Mouse (Mus musculus) liver, embryonic 12.5 days (tissue): ENCODE data around the gene Klhdc1. TPM values are rescaled to one million over a fixed set of nuclear protein-coding genes. Genes with fewer than 3 reads are reported as not detected.

Source experiments
- ATAC-seq: fragments of 200-750 bp; cut with Nextera tagmentation; 2 replicates; pipeline ENCODE4 v1.8.0; 2017; ENCODE audit warnings: moderate number of reproducible peaks, mild to moderate bottlenecking, moderate library complexity
- H3K27ac ChIP-seq: fragments of 300-500 bp; sonication (generic); 2 replicates; pipeline ENCODE4 v1.5.1; 2016; ENCODE audit warnings: mild to moderate bottlenecking
- H3K27me3 ChIP-seq: fragments of 300-500 bp; sonication (generic); replicated peaks from 2 replicates; pipeline ENCODE4 v1.6.1; 2016; ENCODE audit warnings: mild to moderate bottlenecking, moderate library complexity
- H3K36me3 ChIP-seq: fragments of 300-500 bp; sonication (generic); 2 replicates; pipeline ENCODE4 v1.6.1; 2016; ENCODE audit warnings: mild to moderate bottlenecking, moderate library complexity
- H3K4me1 ChIP-seq: fragments of 300-500 bp; sonication (generic); 2 replicates; pipeline ENCODE4 v1.6.1; 2016
- H3K4me2 ChIP-seq: fragments of 300-500 bp; sonication (generic); 2 replicates; pipeline ENCODE4 v1.6.1; 2016; ENCODE audit warnings: mild to moderate bottlenecking, moderate library complexity
- H3K4me3 ChIP-seq: fragments of 300-500 bp; sonication (generic); 2 replicates; pipeline ENCODE4 v1.5.1; 2016; ENCODE audit warnings: mild to moderate bottlenecking, moderate library complexity
- H3K9ac ChIP-seq: fragments of 300-500 bp; sonication (generic); 2 replicates; pipeline ENCODE4 v1.6.1; 2016; ENCODE audit warnings: mild to moderate bottlenecking, moderate library complexity
- H3K9me3 ChIP-seq: fragments of 300-500 bp; sonication (generic); replicated peaks from 2 replicates; pipeline ENCODE4 v1.6.1; 2016; ENCODE audit warnings: mild to moderate bottlenecking, moderate library complexity
- WGBS: fragments of 180-500 bp; shearing (Covaris S2); methylation state at CpG from one replicate; pipeline ENCODE4 v1.1.7; 2016; ENCODE audit not compliant: insufficient replicate concordance; 5-methylcytosine and 5-hydroxymethylcytosine counted together
- polyA plus RNA-seq: library from polyadenylated mRNA; unstranded; fragments of >200 nt; fragmentation: Nextera tagmentation; extraction: Ambion mirVana; gene quantifications from 2 replicates; pipeline ENCODE4 v1.2.1, GENCODE M21; 2016

Gene Klhdc1
- polyA plus RNA-seq, 1 experiment from 2014 or later: 5.0 TPM

DNA sequence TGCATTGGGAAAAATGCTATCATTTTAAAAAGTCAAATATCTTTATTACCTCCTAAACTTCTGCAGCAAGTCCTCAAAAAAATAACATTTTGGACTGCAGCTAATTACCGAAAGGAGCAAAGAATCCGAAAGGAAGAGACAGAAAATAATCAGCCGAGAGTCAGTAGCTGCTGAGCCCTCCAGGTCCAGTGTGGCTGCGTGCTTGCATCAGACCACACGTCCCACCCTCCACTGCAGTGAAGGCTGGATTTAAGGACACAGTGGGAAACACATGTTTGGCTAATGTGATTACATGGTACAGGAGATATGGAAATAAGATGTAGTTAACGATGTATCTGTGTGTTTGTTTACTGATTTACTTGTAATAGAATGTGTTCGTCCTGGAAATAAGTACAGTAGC lies 42.2 kb downstream of the Klhdc1 start:
- Histone ChIP-seq H3K4me2 (no peak overlapping the region), H3K27ac (no peak overlapping the region), H3K4me1 (peaks cover 22% of the 10 kb centered on the region), H3K4me3 (no peak overlapping the region), H3K27me3 (no peaks in the 10 kb centered on the region), H3K9ac (no peak overlapping the region), H3K36me3 (no peaks in the 10 kb centered on the region), H3K9me3 (no peaks in the 10 kb centered on the region)
- WGBS: 77% methylated on average over 7 of the region's 7 CpGs
- ATAC-seq: no peak

DNA sequence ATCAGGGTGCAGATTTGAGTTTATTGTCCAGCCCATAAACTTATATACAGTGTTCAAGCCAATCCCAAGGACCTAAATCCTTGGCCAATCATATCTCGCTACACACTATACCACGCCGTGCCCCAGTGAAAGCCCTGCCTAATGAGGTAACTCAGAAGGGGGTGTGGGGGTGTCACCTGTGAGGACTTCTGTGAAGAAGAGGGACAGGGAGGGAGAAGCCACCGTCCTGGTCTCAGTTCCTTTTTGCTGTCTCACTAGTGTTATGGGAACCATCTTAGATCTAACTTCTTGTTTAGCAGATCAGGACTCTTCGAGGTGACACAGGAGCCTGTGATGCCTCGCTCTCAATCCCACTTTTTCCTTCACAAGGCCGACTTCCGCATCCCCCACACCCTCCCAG lies 46.6 kb downstream of the Klhdc1 start:
- H3K4me3 ChIP-seq: no peak overlapping the region
- H3K9ac ChIP-seq: no peak overlapping the region
- ATAC-seq: no peak
- no peaks in the 10 kb centered on the region for H3K27me3 ChIP-seq
- H3K27ac ChIP-seq: 0 out of 2 replicates have a peak overlapping the region, but pooled peaks have one; percentile 17
- no peaks in the 10 kb centered on the region for H3K9me3 ChIP-seq
- H3K4me1 ChIP-seq: peaks cover 38% of the 10 kb centered on the region
- H3K36me3 ChIP-seq: no peaks in the 10 kb centered on the region
- 77% methylated on average over 8 of the region's 8 CpGs for WGBS
- H3K4me2 ChIP-seq: no peak overlapping the region

DNA sequence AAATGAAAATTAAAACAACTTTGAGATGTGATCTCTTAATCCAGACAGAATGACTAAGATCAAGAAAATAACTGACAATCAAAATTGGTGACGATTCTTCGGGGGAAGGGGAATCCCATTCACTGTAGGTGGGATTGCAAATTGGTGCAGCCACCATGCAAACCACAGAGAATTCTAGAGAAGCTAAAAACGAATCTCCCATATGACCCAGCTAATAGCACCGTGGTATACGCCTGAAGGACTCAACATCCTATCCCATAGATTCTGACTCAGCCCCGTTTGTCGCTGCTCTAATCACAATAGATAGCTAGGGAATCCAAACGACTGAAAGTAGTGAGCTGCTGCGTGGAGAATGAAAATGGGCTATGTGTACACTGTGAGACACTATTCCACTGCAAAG lies 47.7 kb downstream of the Klhdc1 start:
- Histone ChIP-seq H3K27me3 (no peaks in the 10 kb centered on the region), H3K4me1 (peaks cover 49% of the 10 kb centered on the region), H3K27ac (no peak overlapping the region), H3K4me2 (no peak overlapping the region), H3K9ac (no peak overlapping the region), H3K9me3 (no peaks in the 10 kb centered on the region), H3K36me3 (no peaks in the 10 kb centered on the region), H3K4me3 (no peak overlapping the region)
- WGBS: 68% methylated on average over 9 of the region's 9 CpGs
- ATAC-seq: no peak

DNA sequence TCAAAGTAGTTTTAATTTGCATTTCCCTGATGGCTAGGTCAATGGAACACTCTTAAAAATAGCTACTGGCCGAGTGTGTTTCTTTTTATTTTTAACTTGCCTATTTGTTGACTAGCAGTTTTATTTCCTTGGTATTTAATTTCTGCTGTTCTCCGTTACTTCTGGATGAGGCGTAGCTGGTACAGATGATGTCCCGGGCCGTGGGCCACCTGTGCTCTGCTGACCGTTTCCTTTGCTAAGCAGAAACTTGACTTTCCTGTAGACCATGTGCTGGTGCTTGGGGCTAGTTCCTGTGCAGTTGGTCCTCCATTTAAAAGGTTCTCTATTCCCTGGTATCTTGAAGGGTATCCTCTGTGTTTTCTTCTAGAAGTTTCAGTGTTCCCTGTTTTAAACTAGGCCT lies 51.4 kb downstream of the Klhdc1 start:
- Histone ChIP-seq H3K27me3 (no peaks in the 10 kb centered on the region), H3K27ac (peak overlapping the region; percentile 73), H3K36me3 (no peaks in the 10 kb centered on the region), H3K4me3 (no peak overlapping the region), H3K9ac (no peak overlapping the region), H3K4me1 (peaks cover 68% of the 10 kb centered on the region), H3K9me3 (no peaks in the 10 kb centered on the region), H3K4me2 (no peak overlapping the region)
- WGBS: 84% methylated on average over 6 of the region's 6 CpGs
- ATAC-seq: no peak

DNA sequence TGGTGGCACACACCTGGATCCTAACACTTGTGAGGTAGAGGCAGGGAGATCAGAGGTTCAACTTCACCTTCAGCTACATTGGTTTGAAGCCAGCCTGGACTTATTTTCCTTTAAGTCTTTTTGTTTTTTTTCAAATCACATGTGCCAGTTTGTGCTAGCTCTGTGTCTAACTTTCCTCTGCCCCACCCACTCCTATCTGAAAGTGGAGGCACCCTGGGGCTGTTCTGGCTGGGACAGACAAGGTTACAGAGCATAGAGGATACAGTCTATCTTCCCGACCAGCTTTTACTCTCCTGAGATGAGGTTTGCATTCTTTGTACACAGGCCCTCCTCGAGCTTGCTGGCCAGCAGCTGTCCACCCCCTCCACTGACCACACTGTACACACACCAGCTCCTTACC lies 52.8 kb downstream of the Klhdc1 start:
- Histone ChIP-seq H3K27ac (peak overlapping the region; percentile 96), H3K9me3 (no peaks in the 10 kb centered on the region), H3K27me3 (no peaks in the 10 kb centered on the region), H3K4me2 (peak overlapping the region; percentile 62), H3K36me3 (peaks cover 5% of the 10 kb centered on the region), H3K4me3 (peak overlapping the region; percentile 18), H3K4me1 (peaks cover 73% of the 10 kb centered on the region), H3K9ac (peak overlapping the region; percentile 68)
- peak; percentile 93 for ATAC-seq
- WGBS: 22% methylated on average over 2 of the region's 2 CpGs

DNA sequence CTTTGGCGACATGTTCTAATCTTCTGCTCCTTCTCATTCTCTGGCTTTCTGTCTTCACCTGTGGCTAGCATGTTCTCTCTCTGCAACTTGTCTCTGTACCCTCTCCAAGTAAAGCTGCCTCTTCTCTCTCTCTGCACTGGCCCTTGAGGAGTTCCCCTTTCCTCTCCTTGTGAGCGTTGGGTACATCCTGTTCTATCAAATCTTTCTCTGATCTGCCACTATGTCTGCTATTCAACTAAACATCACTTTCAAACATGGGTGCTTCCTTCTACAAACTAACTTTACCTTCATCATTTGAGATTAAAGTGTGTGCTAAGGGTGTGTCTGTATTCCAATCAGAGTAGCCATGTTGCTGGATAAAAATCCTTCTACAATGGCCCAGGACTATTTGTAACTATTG lies 54.0 kb downstream of the Klhdc1 start:
- Histone ChIP-seq H3K9me3 (no peaks in the 10 kb centered on the region), H3K4me3 (no peak overlapping the region), H3K36me3 (peaks cover 8% of the 10 kb centered on the region), H3K4me1 (peaks cover 79% of the 10 kb centered on the region), H3K9ac (no peak overlapping the region), H3K27me3 (no peaks in the 10 kb centered on the region), H3K4me2 (peak overlapping the region; percentile 62), H3K27ac (peak overlapping the region; percentile 96)
- 55% methylated on average over 2 of the region's 2 CpGs for WGBS
- no peak for ATAC-seq

GRCm38 (mm10) chr12:69295651-69296050 lies 54.7 kb downstream of the Klhdc1 start:
- no peaks in the 10 kb centered on the region for H3K9me3 ChIP-seq
- H3K9ac ChIP-seq: peak overlapping the region; percentile 98
- peak overlapping the region; percentile 96 for H3K27ac ChIP-seq
- peaks cover 78% of the 10 kb centered on the region for H3K4me1 ChIP-seq
- peaks cover 16% of the 10 kb centered on the region for H3K36me3 ChIP-seq
- H3K4me2 ChIP-seq: peak overlapping the region; percentile 85
- WGBS: 69% methylated on average over 4 of the region's 4 CpGs
- H3K27me3 ChIP-seq: no peaks in the 10 kb centered on the region
- ATAC-seq: no peak
- H3K4me3 ChIP-seq: peak overlapping the region; percentile 97; the same call in 1 of the 2 replicates

- H3K36me3 ChIP-seq: peaks cover 25% of the 10 kb centered on the region
- H3K4me1 ChIP-seq: peaks cover 71% of the 10 kb centered on the region
- H3K27me3 ChIP-seq: no peaks in the 10 kb centered on the region
- H3K27ac ChIP-seq: peak within 1 kb of the TSS; percentile 96
- ATAC-seq: peak; percentile 67
- H3K4me2 ChIP-seq: peak within 1 kb of the TSS; percentile 85
- H3K4me3 ChIP-seq: peak within 1 kb of the TSS; percentile 97
- H3K9ac ChIP-seq: peak within 1 kb of the TSS; percentile 98
- WGBS: under 1% methylated on average over 98 of the region's 98 CpGs
- no peaks in the 10 kb centered on the region for H3K9me3 ChIP-seq
Measured at GRCm38 (mm10) chr12:69296511-69297410, 55.8 kb downstream of the Klhdc1 start, which contains the start of gene Klhdc2. Gene Klhdc2 (plus strand): TSS chr12:69296681.

DNA sequence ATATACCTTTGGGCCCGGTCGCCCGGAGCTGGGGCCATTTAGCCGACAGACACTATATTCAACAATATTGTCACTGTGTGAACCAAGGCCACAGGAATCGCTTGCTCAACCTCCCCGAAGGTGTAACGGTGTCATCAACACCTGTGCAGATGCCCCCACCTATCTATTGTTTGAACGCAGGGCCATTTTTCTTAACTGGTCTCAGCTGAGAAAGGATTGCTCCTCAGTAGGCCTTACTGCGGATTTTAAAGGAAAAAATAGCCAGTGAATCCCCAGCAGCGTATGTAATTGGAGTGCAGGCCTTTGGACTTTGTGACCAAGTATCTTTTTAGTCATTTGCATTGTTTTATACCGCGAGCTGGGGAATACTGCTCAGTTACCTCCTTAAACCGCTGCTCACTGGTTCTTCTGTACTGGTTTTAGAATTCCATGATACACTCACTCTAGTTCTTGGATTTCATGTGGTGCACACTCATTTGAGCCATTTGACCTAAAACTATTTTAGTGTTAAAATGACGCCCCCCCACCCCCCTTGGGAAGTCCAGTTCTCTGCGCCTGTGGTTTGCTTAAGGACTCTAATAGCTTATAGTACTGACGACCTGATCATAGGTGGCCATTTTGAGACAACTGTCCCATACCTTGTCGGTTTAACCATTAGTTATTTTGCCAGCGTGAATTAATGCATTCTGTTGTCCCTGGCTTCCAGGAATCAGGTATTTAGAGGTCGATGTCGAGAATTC lies 56.6 kb downstream of the Klhdc1 start:
- ATAC-seq: no peak
- Histone ChIP-seq H3K4me3 (peak overlapping the region; percentile 97), H3K27me3 (no peaks in the 10 kb centered on the region), H3K9ac (peak overlapping the region; percentile 98), H3K9me3 (no peaks in the 10 kb centered on the region), H3K4me2 (peak overlapping the region; percentile 85), H3K4me1 (peaks cover 64% of the 10 kb centered on the region), H3K36me3 (peaks cover 34% of the 10 kb centered on the region), H3K27ac (peak overlapping the region; percentile 96)
- WGBS: 18% methylated on average over 20 of the region's 20 CpGs

GRCm38 (mm10) chr12:69298281-69298680 lies 57.3 kb downstream of the Klhdc1 start:
- no peaks in the 10 kb centered on the region for H3K9me3 ChIP-seq
- WGBS: 81% methylated on average over 4 of the region's 4 CpGs
- H3K4me2 ChIP-seq: peak overlapping the region; percentile 85
- no peaks in the 10 kb centered on the region for H3K27me3 ChIP-seq
- H3K9ac ChIP-seq: peak overlapping the region; percentile 98
- H3K4me1 ChIP-seq: peaks cover 59% of the 10 kb centered on the region
- H3K4me3 ChIP-seq: peak overlapping the region; percentile 97
- ATAC-seq: no peak
- peaks cover 41% of the 10 kb centered on the region for H3K36me3 ChIP-seq
- peak overlapping the region; percentile 96 for H3K27ac ChIP-seq

DNA sequence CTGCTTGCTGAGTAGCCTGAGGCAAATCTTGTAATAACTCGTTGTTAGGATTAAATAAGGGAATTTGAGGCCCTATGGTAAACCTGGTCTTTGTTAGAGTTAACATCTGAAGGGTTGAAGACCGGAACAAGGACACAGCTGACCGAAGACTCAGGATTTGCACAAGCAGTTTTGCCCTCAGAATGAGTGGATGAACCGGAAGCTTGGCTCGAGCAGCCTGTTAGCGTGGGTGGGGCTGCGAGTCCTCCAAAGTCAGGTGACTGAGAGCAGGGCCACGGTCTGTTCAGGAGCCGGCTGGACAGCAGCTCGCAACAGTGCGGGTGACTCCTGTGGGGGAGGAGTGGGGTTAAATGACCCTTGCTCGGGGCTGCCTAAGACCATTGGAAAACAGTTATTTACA lies 58.3 kb downstream of the Klhdc1 start:
- peak overlapping the region; percentile 97 for H3K4me3 ChIP-seq
- H3K9ac ChIP-seq: peak overlapping the region; percentile 98
- peaks cover 50% of the 10 kb centered on the region for H3K36me3 ChIP-seq
- WGBS: 57% methylated on average over 12 of the region's 12 CpGs
- H3K9me3 ChIP-seq: no peaks in the 10 kb centered on the region
- H3K4me1 ChIP-seq: peaks cover 49% of the 10 kb centered on the region
- ATAC-seq: peak; percentile 20; the same call in 1 of the 2 replicates
- peak overlapping the region; percentile 96 for H3K27ac ChIP-seq
- H3K4me2 ChIP-seq: peak overlapping the region; percentile 85
- H3K27me3 ChIP-seq: no peaks in the 10 kb centered on the region

- no peak for ATAC-seq
- WGBS: 87% methylated on average over 3 of the region's 3 CpGs
- Histone ChIP-seq H3K9ac (no peak overlapping the region), H3K36me3 (peaks cover 55% of the 10 kb centered on the region), H3K4me2 (peak overlapping the region; percentile 85; the same call in 1 of the 2 replicates), H3K4me1 (peaks cover 43% of the 10 kb centered on the region), H3K9me3 (no peaks in the 10 kb centered on the region), H3K27me3 (no peaks in the 10 kb centered on the region), H3K27ac (peak overlapping the region; percentile 96; the same call in 1 of the 2 replicates), H3K4me3 (no peak overlapping the region)
Measured at GRCm38 (mm10) chr12:69299831-69300230, 58.9 kb downstream of the Klhdc1 start.
